Mouse (Mus musculus) hindbrain, embryonic 14.5 days (tissue): Measurements from ENCODE around the gene Glmp. TPM values are rescaled to one million over a fixed set of nuclear protein-coding genes. Genes with fewer than 3 reads are reported as not detected.
A peak's percentile ranks its signal among the peaks of the same experiment; 100 is the strongest.
"Not testable (repeated sequence)": the region's sequence is repeated elsewhere in the genome, so short reads cannot be mapped to it uniquely, and the experiment has no call there.

Experiments
- ATAC-seq: fragments of 200-750 bp; cut with Nextera tagmentation; 2 replicates; pipeline ENCODE4 v1.8.0; 2017; ENCODE audit warnings: moderate number of reproducible peaks, mild to moderate bottlenecking, moderate TSS enrichment, moderate library complexity; ENCODE audit not compliant: low FRiP score
- DNase-seq: peaks from one replicate; pipeline ENCODE4 v3.0.0-alpha.2; 2015; ENCODE audit warnings: low spot score
- H3K27ac ChIP-seq: fragments of 300-500 bp; sonication (generic); 2 replicates; pipeline ENCODE4 v1.5.1; 2014; ENCODE audit warnings: mild to moderate bottlenecking, moderate library complexity
- H3K27me3 ChIP-seq: fragments of 300-500 bp; sonication (generic); 2 replicates; pipeline ENCODE4 v1.6.1; 2014; ENCODE audit warnings: mild to moderate bottlenecking, low read length, mixed read lengths; ENCODE audit not compliant: control insufficient read depth, insufficient read depth
- H3K36me3 ChIP-seq: fragments of 300-500 bp; sonication (generic); replicated peaks from 2 replicates; pipeline ENCODE4 v1.6.1; 2014; ENCODE audit not compliant: control insufficient read depth, insufficient read depth
- H3K4me1 ChIP-seq: fragments of 300-500 bp; sonication (generic); replicated peaks from 2 replicates; pipeline ENCODE4 v1.6.1; 2014; ENCODE audit warnings: antibody characterized with exemption, low read length, mixed read lengths; ENCODE audit not compliant: control insufficient read depth, insufficient read depth
- H3K4me2 ChIP-seq: fragments of 300-500 bp; sonication (generic); replicated peaks from 2 replicates; pipeline ENCODE4 v1.6.1; 2014; ENCODE audit warnings: mild to moderate bottlenecking, moderate library complexity
- H3K4me3 ChIP-seq: fragments of 300-500 bp; sonication (generic); replicated peaks from 2 replicates; pipeline ENCODE4 v1.5.1; 2014; ENCODE audit warnings: mild to moderate bottlenecking, low read length
- H3K9ac ChIP-seq: fragments of 300-500 bp; sonication (generic); 2 replicates; pipeline ENCODE4 v1.6.1; 2014
- H3K9me3 ChIP-seq: fragments of 300-500 bp; sonication (generic); 2 replicates; pipeline ENCODE4 v1.6.1; 2016; ENCODE audit warnings: low read length; ENCODE audit not compliant: control insufficient read depth
- WGBS: fragments of 180-500 bp; shearing (Covaris S2); extraction: QIAGEN DNeasy Blood & Tissue Kit; methylation state at CpG from one replicate; pipeline ENCODE4 v1.1.7; 2014; 5-methylcytosine and 5-hydroxymethylcytosine counted together
- polyA plus RNA-seq: library from polyadenylated mRNA; unstranded; fragments of >200 nt; fragmentation: Nextera tagmentation; extraction: Ambion mirVana; gene quantifications from 2 replicates; pipeline ENCODE4 v1.2.1, GENCODE M21; 2014

Gene Glmp
- polyA plus RNA-seq, 1 experiment from 2014 or later: 81.3 TPM

GRCm38 (mm10) chr3:88291970-88292369 is 32.9 kb upstream of the Glmp start:
- Histone ChIP-seq H3K36me3 (no peaks in the 10 kb centered on the region), H3K27me3 (no peaks in the 10 kb centered on the region), H3K4me2 (no peak overlapping the region), H3K27ac (no peak overlapping the region), H3K4me1 (peaks cover 6% of the 10 kb centered on the region; the same call in 1 of the 2 replicates), H3K4me3 (no peak overlapping the region), H3K9ac (no peak overlapping the region), H3K9me3 (no peaks in the 10 kb centered on the region)
- DNase-seq (no peak), ATAC-seq (no peak)
- WGBS: 52% methylated on average over 4 of the region's 4 CpGs

- H3K27me3 ChIP-seq, ATAC-seq, DNase-seq, H3K27ac ChIP-seq, H3K9ac ChIP-seq, H3K9me3 ChIP-seq: not testable (repeated sequence)
- peak overlapping the region; percentile 70 for H3K4me2 ChIP-seq
- 78% methylated on average over 1 of the region's 1 CpGs for WGBS
- H3K4me1 ChIP-seq: peaks cover 17% of the 10 kb centered on the region
- H3K4me3 ChIP-seq: peak overlapping the region; percentile 75; the same call in 1 of the 2 replicates
- H3K36me3 ChIP-seq: peaks cover 14% of the 10 kb centered on the region
These were observed 29.6 kb upstream of the Glmp start for GRCm38 (mm10) chr3:88295272-88295671.

DNA sequence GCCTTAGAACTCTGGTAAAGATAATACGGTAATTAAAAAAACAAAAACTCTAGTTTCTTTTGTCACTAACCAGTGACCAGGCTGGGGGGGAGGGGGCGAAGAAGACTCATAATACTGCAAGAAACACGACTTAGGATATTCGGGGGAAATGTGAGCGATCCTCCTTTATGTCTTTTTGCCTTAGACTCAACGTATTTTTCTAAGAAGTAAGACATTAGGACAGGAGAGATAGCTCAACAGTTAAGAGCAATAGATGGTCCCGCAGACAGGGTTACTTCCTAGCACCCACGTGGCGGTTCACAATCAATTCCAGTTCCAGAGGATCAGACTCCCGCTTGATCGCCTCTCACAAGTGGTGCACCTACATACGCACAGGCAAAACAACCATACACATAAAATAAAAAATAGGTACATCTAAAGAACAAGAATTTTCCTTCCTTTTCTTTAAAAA is 28.7 kb upstream of the Glmp start:
- Histone ChIP-seq H3K9ac (peak overlapping the region; percentile 62), H3K4me3 (peak overlapping the region; percentile 75), H3K36me3 (peaks cover 22% of the 10 kb centered on the region), H3K9me3 (no peaks in the 10 kb centered on the region), H3K27ac (peak overlapping the region; percentile 80), H3K27me3 (no peaks in the 10 kb centered on the region), H3K4me2 (peak overlapping the region; percentile 70), H3K4me1 (peaks cover 17% of the 10 kb centered on the region)
- ATAC-seq (no peak), DNase-seq (no peak)
- WGBS: 2% methylated on average over 12 of the region's 12 CpGs

DNA sequence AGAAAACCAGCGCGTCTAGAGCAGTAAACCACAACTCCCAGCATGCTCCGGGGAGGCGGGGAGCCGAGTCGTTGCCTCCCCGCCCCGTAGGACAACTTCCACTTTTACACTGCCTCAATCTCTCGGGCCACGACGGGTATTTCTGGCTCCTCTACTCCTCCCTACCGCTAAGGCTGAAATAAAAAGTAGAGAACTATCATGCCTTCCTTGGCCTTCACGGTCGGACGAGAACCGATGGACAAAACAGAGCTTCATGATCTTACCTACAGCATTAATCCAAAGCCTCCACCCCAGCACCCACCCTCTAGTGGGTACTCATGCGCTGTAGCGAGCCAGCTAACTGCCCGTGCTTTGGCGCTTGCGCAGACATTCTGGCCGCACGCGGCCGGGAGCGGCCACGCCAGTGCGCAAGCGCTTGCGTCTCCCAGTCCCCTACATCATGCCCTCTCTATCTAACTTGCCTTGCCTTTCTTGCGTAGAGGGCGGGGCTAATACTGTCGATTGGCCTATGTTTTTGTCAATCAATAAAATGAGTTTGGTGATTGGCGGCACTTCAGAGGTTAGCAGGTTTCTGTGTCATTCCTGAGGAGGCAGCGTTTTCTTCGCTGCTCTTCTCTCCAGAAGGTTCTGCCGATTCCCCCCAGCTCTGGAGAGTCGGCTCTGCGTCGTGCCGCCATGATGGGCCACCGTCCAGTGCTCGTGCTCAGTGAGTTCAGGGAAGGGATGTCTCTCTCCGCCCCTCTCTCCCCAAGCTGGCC is 28.1 kb upstream of the Glmp start, which contains the start of the genes Tsacc and Cct3:
TSS of gene Tsacc (minus strand) at position 439 of the 758 bp plus-strand sequence.
TSS of gene Cct3 (plus strand) at position 556 of the 758 bp plus-strand sequence.
- Histone ChIP-seq H3K9me3 (no peaks in the 10 kb centered on the region), H3K4me1 (peaks cover 17% of the 10 kb centered on the region), H3K4me3 (peak within 1 kb of the TSS; percentile 75), H3K4me2 (peak within 1 kb of the TSS; percentile 86), H3K9ac (peak within 1 kb of the TSS; percentile 77), H3K27me3 (no peaks in the 10 kb centered on the region), H3K36me3 (peaks cover 28% of the 10 kb centered on the region), H3K27ac (peak within 1 kb of the TSS; percentile 90)
- peak; percentile 98 for DNase-seq
- ATAC-seq: peak; percentile 99
- under 1% methylated on average over 44 of the region's 44 CpGs for WGBS

DNA sequence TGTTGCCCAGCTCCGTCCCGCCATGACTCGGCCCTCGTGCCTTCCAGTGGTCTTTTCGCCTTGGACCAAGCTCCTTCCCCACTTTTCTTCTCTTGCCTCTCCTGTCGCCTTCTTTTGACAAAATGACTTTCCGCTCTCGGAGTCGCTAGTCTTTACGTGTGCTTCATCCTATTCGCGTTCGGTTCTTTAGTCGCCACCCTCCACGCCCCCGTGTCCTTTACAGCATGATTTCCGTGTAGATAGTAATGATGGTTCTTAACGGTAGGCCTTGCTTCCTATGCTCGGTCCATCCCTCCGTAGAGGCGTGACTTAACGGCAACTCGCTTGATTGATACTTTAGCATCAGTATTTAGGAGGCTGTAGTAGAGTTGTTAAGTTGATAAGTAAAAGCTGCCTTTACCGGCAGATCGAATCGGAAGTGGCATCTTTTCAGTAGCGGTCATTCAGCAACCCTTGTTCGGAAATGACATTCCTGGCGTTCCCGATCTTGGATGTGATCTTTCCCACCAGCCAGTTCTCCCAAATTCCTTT is 27.4 kb upstream of the Glmp start:
- DNase-seq (no peak), ATAC-seq (no peak)
- no peaks in the 10 kb centered on the region for H3K27me3 ChIP-seq
- peak overlapping the region; percentile 75 for H3K4me3 ChIP-seq
- peaks cover 35% of the 10 kb centered on the region for H3K36me3 ChIP-seq
- no peaks in the 10 kb centered on the region for H3K9me3 ChIP-seq
- H3K4me1 ChIP-seq: peaks cover 17% of the 10 kb centered on the region
- peak overlapping the region; percentile 77 for H3K9ac ChIP-seq
- H3K4me2 ChIP-seq: peak overlapping the region; percentile 86
- H3K27ac ChIP-seq: peak overlapping the region; percentile 90
- under 1% methylated on average over 30 of the region's 30 CpGs for WGBS

DNA sequence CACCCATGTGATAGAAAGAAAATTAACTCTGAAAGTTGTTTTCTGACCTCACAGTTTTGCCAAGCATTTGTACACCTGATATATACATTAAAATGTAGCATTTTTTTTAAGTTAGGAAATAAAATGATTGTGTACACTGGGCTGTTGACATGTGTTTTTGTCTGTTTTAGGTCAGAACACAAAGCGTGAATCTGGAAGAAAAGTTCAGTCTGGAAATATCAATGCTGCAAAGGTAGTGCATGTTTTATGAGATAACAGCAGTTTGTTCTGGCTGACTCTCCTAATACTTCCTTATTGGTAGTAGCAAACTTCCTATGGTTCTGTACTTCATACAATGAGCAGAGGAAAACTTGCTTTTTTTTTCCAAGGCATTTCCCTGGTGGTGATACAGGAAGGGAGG is 25.7 kb upstream of the Glmp start:
- Histone ChIP-seq H3K27ac (no peak overlapping the region), H3K9ac (no peak overlapping the region), H3K4me1 (peaks cover 17% of the 10 kb centered on the region), H3K27me3 (no peaks in the 10 kb centered on the region), H3K4me2 (0 out of 2 replicates have a peak overlapping the region, but pooled peaks have one; percentile 86), H3K9me3 (no peaks in the 10 kb centered on the region), H3K4me3 (no peak overlapping the region), H3K36me3 (peaks cover 52% of the 10 kb centered on the region)
- ATAC-seq (no peak), DNase-seq (no peak)
- WGBS: 93% methylated on average over 1 of the region's 1 CpGs

DNA sequence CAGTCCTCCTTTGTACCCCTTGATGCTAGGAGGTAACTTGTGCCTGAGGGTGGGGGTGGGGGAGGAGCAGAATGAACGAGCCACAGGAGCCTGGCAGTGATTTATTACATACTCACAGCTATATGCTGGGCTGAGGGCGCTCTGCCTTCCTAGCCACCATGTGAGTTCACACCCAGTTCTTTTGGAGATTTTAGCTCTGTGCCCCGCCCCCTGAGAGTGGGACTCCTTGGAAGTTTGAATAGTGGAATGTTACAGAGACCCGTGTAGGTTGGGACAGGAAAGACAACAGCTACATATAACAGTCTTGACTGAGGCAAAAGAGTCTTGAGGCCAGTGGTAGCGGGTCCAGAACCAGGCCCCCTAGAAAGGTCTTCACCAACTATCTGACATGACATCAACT is 4.1 kb downstream of the Glmp start:
- 72% methylated on average over 5 of the region's 5 CpGs for WGBS
- Histone ChIP-seq H3K9ac (no peak overlapping the region), H3K9me3 (no peaks in the 10 kb centered on the region), H3K4me3 (no peak overlapping the region), H3K4me1 (peaks cover 8% of the 10 kb centered on the region; the same call in 1 of the 2 replicates), H3K36me3 (peaks cover 19% of the 10 kb centered on the region), H3K27ac (no peak overlapping the region), H3K4me2 (no peak overlapping the region), H3K27me3 (no peaks in the 10 kb centered on the region)
- DNase-seq (no peak), ATAC-seq (no peak)

GRCm38 (mm10) chr3:88331282-88331681 is 6.5 kb downstream of the Glmp start:
- H3K4me2 ChIP-seq: no peak overlapping the region
- H3K4me3 ChIP-seq: no peak overlapping the region
- no peaks in the 10 kb centered on the region for H3K27me3 ChIP-seq
- H3K36me3 ChIP-seq: peaks cover 19% of the 10 kb centered on the region
- H3K27ac ChIP-seq: no peak overlapping the region
- WGBS: 21% methylated on average over 2 of the region's 2 CpGs
- 0 out of 2 replicates have a peak, but pooled peaks cover 6% of the 10 kb centered on the region for H3K4me1 ChIP-seq
- no peak overlapping the region for H3K9ac ChIP-seq
- DNase-seq: no peak
- no peaks in the 10 kb centered on the region for H3K9me3 ChIP-seq
- no peak for ATAC-seq

- peaks cover 18% of the 10 kb centered on the region for H3K4me1 ChIP-seq
- no peak overlapping the region for H3K27ac ChIP-seq
- no peak for ATAC-seq
- WGBS: 68% methylated on average over 12 of the region's 12 CpGs
- H3K4me2 ChIP-seq: no peak overlapping the region
- DNase-seq: no peak
- H3K9me3 ChIP-seq: no peaks in the 10 kb centered on the region
- no peak overlapping the region for H3K4me3 ChIP-seq
- no peak overlapping the region for H3K9ac ChIP-seq
- no peaks in the 10 kb centered on the region for H3K27me3 ChIP-seq
- peaks cover 9% of the 10 kb centered on the region; the same call in 1 of the 2 replicates for H3K36me3 ChIP-seq
These were observed 9.3 kb downstream of the Glmp start for GRCm38 (mm10) chr3:88334029-88334658.
